In genomic region chr9:97356441-97356840, GRCm38 (mm10) we compare ENCODE assay signal across 27 mouse cellular contexts. TPM values are rescaled to one million over a fixed set of nuclear protein-coding genes. Genes with fewer than 3 reads are reported as not detected.
"Had no signal": no experiment of that assay in that cellular context is flagged by ENCODE, and none has a peak within 500 bp of the region (broad histone marks: within the 10 kb centered on the region; RNA-seq: fewer than 3 reads in every experiment).

No protein-coding gene starts in this region.

- DNase-seq: kidney, adult 11 months; kidney, adult 8-10 months; kidney, postnatal 10 days; kidney, postnatal 36 days; liver; lung, adult 18-20 months; lung, postnatal 10 days; lung, postnatal 36 days; thymus, adult 2 months; thymus, postnatal 14 days; thymus, postnatal 4 days had no signal

- H3K27ac ChIP-seq: intestine, embryonic 15.5 days; kidney, embryonic 15.5 days; limb, embryonic 10.5 days; limb, embryonic 13.5 days; liver, embryonic 12.5 days; liver, embryonic 15.5 days; lung, embryonic 15.5 days; midbrain, embryonic 12.5 days had no signal

- H3K9me3 ChIP-seq: intestine, embryonic 15.5 days; kidney, embryonic 15.5 days; limb, embryonic 10.5 days; limb, embryonic 13.5 days; liver, embryonic 12.5 days; liver, embryonic 15.5 days; lung, embryonic 15.5 days; midbrain, embryonic 12.5 days had no signal

- ATAC-seq: intestine, embryonic 15.5 days; liver, embryonic 12.5 days had no signal

- H3K4me3 ChIP-seq: intestine, embryonic 15.5 days; kidney, embryonic 15.5 days; limb, embryonic 10.5 days; limb, embryonic 13.5 days; liver, embryonic 12.5 days; liver, embryonic 15.5 days; lung, embryonic 15.5 days; megakaryocyte, embryonic 14.5 days; midbrain, embryonic 12.5 days had no signal

- H3K9ac ChIP-seq: intestine, embryonic 15.5 days; kidney, embryonic 15.5 days; limb, embryonic 13.5 days; liver, embryonic 12.5 days; liver, embryonic 15.5 days; lung, embryonic 15.5 days; midbrain, embryonic 12.5 days had no signal

- H3K27me3 ChIP-seq: intestine, embryonic 15.5 days; kidney, embryonic 15.5 days; limb, embryonic 13.5 days; liver, embryonic 12.5 days; liver, embryonic 15.5 days; lung, embryonic 15.5 days; megakaryocyte, embryonic 14.5 days; midbrain, embryonic 12.5 days had no signal

- H3K36me3 ChIP-seq: intestine, embryonic 15.5 days; kidney, embryonic 15.5 days; limb, embryonic 10.5 days; limb, embryonic 13.5 days; liver, embryonic 12.5 days; liver, embryonic 15.5 days; lung, embryonic 15.5 days; midbrain, embryonic 12.5 days had no signal

- H3K4me2 ChIP-seq: intestine, embryonic 15.5 days; kidney, embryonic 15.5 days; limb, embryonic 13.5 days; liver, embryonic 12.5 days; liver, embryonic 15.5 days; lung, embryonic 15.5 days; midbrain, embryonic 12.5 days had no signal

- H3K4me1 ChIP-seq: intestine, embryonic 15.5 days; kidney, embryonic 15.5 days; limb, embryonic 10.5 days; limb, embryonic 13.5 days; liver, embryonic 12.5 days; liver, embryonic 15.5 days; lung, embryonic 15.5 days; megakaryocyte, embryonic 14.5 days; midbrain, embryonic 12.5 days had no signal

RNA-seq across cellular contexts. Expression of gene Trim42, which starts 13.3 kb away (rescaled TPM):
- total RNA-seq: left cerebral cortex, adult 18-20 months; left cerebral cortex, postnatal 25 days had no signal
- polyA plus RNA-seq: intestine, embryonic 15.5 days; kidney, embryonic 15.5 days; limb, embryonic 10.5 days; limb, embryonic 13.5 days; liver, embryonic 12.5 days; liver, embryonic 15.5 days; lung, embryonic 15.5 days; midbrain, embryonic 12.5 days; neural tube, embryonic 11.5 days; neural tube, embryonic 14.5 days; small intestine, adult 2 months; spleen, adult 2 months; stomach, embryonic 16.5 days; thymus, adult 2 months had no signal
